Mouse (Mus musculus) adipocyte (in vitro differentiated cells): Measurements from ENCODE around the gene Chd4.
"Not testable (repeated sequence)": the region's sequence is repeated elsewhere in the genome, so short reads cannot be mapped to it uniquely, and the experiment has no call there.

Experiments
- DNase-seq: peaks from one replicate; pipeline ENCODE4 v3.0.0-alpha.2; 2016; ENCODE audit warnings: low spot score

Gene Chd4

GRCm38 (mm10) chr6:125095391-125096278 lies at the start of gene Chd4:
Gene Chd4 (plus strand): TSS chr6:125095981.
- peak; percentile 90 for DNase-seq

DNA sequence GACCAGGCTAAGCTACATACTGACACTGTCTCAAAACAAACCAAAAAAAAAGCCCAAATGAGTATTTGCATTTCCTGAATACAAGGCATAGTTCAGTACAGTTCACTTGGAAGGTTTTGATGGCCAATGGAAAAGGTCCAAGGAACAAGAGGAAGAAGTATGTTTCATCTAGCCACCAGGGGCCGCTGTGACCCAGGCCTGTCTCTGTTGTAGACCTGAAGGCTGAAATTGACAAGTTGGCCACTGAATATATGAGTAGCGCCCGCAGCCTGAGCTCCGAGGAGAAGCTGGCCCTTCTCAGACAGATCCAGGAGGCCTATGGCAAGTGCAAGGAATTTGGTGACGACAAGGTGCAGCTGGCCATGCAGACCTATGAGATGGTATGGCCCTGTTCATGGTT lies 49.1 kb upstream of the Chd4 start:
- peak; percentile 96 for DNase-seq

DNA sequence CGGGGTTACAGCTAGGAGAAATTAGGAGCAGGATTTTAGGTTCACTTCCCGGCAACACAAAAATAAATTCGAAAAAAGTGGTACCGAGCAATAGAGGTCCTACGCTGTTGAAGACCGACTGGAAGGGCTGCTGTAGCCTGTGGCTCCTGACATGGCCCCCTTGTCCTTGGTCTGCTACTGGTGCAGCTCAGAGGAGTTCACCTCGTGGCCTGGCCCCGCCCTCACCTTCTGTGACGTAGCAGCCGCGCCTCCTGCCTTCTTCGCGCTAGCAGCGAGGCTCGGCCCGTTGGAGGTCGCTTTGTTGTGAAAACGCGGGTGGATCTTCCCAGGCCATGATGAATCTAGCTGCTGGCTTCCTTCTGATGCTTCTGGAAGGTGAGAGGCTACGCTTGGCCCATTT lies 46.1 kb upstream of the Chd4 start, which contains the start of gene Acrbp:
Acrbp (plus strand) TSS at position 12 of the 400 bp plus-strand sequence.
- no peak for DNase-seq

- no peak for DNase-seq
These were observed 44.5 kb upstream of the Chd4 start for GRCm38 (mm10) chr6:125051237-125051636.

- no peak for DNase-seq
These were observed 34.3 kb upstream of the Chd4 start for GRCm38 (mm10) chr6:125061493-125061892.

GRCm38 (mm10) chr6:125062511-125062910 lies 33.3 kb upstream of the Chd4 start:
- DNase-seq = no peak

- DNase-seq = no peak
These were observed 31.9 kb upstream of the Chd4 start for GRCm38 (mm10) chr6:125063906-125064305.

DNA sequence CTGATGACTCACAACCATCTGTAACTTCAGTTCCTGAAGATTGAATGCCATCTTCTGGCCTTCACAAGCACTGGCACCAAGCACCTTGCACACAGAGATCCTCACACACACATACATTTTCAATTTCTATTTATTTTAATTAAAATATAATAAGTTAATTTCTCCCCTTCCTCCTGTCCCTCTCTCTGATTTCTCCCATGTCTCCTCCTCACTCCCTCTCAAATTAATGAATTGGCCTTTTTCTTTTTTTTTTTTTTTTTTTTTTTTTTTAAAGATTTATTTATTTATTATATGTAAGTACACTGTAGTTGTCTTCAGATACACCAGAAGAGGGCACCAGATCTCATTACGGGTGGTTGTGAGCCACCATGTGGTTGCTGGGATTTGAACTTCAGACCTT lies 30.6 kb upstream of the Chd4 start:
- not testable (repeated sequence) for DNase-seq

- DNase-seq = no peak
These were observed 28.2 kb upstream of the Chd4 start, which contains the start of gene Lpar5 for GRCm38 (mm10) chr6:125067571-125067995. Gene Lpar5 (plus strand): TSS chr6:125067920.

GRCm38 (mm10) chr6:125071170-125071895 lies 24.4 kb upstream of the Chd4 start:
- no peak for DNase-seq

- peak; percentile 93 for DNase-seq
These were observed 23.9 kb upstream of the Chd4 start for GRCm38 (mm10) chr6:125071896-125072279.

DNA sequence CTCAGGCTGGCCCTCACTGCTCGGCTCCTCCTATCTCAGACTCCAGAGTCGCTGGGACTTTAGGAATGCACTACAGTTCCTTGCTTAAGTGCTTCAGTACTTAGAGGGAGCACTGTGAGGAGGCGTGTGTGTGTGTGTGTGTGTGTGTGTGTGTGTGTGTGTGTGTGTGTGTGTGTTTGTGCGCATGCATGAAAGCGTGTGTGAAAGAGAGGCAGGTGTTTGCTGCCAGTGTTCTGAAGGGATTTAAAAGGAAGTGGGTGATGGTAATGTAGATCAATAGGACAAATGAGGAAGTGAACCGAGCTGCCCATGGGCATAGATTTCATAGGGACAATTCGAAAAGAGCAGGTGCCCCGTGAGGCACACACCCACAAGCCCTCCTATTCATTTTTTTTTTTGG lies 22.0 kb upstream of the Chd4 start:
- no peak for DNase-seq

- DNase-seq = no peak
These were observed 14.4 kb upstream of the Chd4 start for GRCm38 (mm10) chr6:125081394-125081793.

DNA sequence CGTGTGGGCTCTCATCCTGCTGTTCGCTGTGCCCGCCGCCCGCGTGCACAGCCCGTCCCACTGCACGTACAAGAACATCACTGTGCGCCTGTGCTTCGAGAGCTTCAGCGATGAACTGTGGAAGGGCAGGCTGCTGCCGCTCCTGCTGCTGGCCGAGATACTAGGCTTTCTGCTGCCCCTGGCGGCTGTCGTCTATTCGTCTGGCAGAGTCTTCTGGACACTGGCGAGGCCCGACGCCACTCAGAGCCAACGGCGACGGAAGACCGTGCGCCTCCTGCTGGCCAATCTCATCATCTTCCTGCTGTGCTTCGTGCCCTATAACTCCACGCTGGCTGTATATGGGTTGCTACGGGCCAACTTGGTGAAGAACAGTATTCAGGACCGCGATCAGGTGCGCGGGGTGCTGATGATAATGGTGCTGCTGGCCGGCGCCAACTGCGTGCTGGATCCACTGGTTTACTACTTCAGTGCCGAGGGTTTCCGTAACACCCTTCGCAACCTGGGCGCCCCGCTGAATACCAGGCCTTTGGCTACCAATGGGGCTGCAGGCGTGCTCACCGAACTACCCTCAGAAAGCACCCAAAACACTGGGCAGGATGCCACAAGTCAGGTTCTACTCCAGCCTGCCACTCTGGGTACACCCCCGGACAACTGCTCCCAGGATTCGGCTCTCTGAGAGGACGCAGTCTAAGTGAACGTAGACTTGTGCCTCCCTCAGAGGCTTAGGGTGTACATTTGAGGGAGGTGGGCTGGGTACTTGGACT lies 13.8 kb upstream of the Chd4 start:
- DNase-seq = peak; percentile 64

DNA sequence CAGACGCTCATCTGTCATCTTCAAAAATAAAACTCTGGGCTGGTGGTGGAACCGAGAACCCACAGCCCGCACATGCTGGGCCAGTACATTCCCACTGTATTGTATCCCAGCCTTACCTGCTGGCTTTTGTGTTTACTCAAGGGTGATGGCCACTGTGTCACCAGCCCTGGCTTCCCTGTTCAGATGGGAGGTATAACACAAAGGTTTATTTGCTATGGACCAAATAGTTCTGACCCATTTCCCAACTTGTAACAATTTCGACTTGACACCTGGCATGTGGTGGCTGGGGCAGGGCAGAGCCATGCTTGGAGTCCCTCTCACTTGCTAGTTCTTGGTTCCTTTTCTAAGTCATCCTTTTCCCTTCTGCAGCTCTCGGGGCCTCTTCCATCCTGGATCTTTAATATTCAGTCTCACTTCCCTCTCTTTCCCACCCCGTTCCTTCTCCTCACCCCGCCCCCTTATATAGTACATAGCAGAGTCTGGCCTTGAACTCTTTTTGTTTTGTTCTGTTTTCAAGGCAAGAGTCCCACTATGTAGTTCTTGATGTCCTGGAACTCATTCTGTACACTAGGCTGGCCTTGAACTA lies 12.9 kb upstream of the Chd4 start:
- DNase-seq = no peak

DNA sequence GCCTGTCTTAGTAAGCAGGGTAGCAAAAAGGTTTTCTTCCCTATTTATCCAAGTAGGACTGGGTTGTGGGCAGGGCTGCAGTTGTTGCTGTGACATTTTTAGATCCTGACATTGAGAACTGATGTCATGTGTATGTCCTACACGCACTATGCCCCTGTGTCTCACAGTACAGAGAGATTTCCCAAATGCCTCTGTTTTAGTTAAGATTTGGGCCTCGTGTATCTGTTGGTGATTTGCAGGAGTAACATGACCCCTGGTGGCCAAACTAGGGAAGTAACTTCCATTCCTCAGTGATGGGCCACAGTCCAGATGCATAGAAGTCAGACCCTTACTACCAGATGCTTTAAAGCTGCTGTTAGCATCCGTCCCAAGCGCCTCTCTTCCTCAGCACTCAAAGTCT lies 11.4 kb upstream of the Chd4 start:
- DNase-seq = peak; percentile 89

DNA sequence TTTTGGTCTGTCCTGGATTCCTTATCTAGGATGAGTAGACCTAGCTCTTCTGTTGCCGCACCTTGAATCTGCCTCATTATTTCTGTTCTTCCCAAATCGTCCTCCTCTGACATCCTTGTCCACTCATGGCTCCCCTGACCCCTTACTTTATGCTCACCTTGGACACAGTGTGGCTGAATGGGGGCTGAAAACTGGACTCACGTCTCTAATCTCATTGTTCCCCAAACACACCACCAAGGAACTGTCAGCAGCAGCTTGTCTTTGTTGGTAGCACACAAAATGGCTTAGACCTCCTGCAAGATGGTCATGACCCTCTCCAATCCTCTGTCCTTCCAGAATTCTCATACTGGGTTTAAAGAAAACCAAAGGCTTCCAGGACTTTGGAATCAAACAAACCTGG lies 7.8 kb upstream of the Chd4 start:
- no peak for DNase-seq

DNA sequence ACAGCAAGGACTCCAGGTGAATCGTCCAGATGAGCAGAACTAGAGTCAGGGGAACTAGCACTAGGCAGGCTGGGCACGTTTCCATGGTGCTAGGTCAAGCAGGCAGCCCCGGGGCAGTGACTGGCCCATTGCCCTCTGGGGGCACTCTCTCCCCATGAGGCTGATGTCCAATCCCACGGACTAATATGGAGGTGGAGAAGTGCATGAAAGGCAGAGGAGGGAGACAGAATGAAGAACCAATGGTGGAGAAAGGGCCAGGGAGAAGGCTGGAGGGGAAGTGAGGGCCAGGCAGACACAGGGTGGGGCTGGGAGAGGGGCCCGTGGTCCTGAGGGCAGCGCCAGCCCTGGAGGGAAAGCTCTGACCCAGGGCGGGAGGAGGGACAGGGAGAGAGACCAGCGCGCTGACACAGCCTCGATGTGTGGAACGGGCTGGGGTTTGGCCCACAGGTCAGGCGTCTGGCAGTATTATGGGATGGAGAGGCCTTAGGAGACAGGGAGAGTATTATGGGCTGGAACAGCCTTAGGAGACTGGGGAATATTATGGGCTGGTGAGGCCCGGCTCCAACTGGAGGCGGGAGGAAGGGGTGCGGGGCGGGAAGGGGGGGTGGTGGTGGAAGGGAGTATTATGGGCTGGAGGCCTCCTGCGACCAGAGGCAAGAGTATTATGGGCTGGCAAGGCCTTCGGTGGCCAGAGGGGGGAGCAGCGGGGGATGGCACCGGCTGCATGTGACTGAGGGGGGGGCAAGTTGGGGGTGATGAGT lies 7.0 kb upstream of the Chd4 start:
- DNase-seq = no peak

GRCm38 (mm10) chr6:125089521-125090321 lies 6.1 kb upstream of the Chd4 start:
- DNase-seq = no peak

GRCm38 (mm10) chr6:125090341-125091085 lies 5.3 kb upstream of the Chd4 start:
- no peak for DNase-seq
